Mouse (Mus musculus) kidney, embryonic 14.5 days (tissue): ENCODE measurements at regions not wholly inside any gene's neighbourhood (a gene's known extent, or its start where the extent isn't known, plus 50 kb on each side); places are given as distances from the start of the nearest gene placed in this dataset.

Experiments used
- ATAC-seq: fragments of 200-750 bp; cut with Nextera tagmentation; 2 replicates; pipeline ENCODE4 v1.8.0; 2017; ENCODE audit warnings: moderate number of reproducible peaks, mild to moderate bottlenecking, moderate TSS enrichment, moderate library complexity; ENCODE audit not compliant: low FRiP score, low TSS enrichment
- H3K27ac ChIP-seq: fragments of 300-500 bp; sonication (generic); 2 replicates; pipeline ENCODE4 v1.5.1; 2014; ENCODE audit warnings: low read depth, mild to moderate bottlenecking, low read length, moderate library complexity, mixed read lengths
- H3K27me3 ChIP-seq: fragments of 300-500 bp; sonication (generic); 2 replicates; pipeline ENCODE4 v1.6.1; 2014; ENCODE audit warnings: mild to moderate bottlenecking, low read length; ENCODE audit not compliant: control insufficient read depth, insufficient read depth
- H3K36me3 ChIP-seq: fragments of 300-500 bp; sonication (generic); 2 replicates; pipeline ENCODE4 v1.6.1; 2014; ENCODE audit warnings: low read length, mixed read lengths; ENCODE audit not compliant: control insufficient read depth, insufficient read depth
- H3K4me1 ChIP-seq: fragments of 300-500 bp; sonication (generic); 2 replicates; pipeline ENCODE4 v1.6.1; 2014; ENCODE audit warnings: low read length, mixed read lengths; ENCODE audit not compliant: control insufficient read depth, insufficient read depth
- H3K4me2 ChIP-seq: fragments of 300-500 bp; sonication (generic); replicated peaks from 2 replicates; pipeline ENCODE4 v1.6.1; 2014; ENCODE audit warnings: low read depth, mild to moderate bottlenecking, low read length
- H3K4me3 ChIP-seq: fragments of 300-500 bp; sonication (generic); 2 replicates; pipeline ENCODE4 v1.5.1; 2014; ENCODE audit warnings: mild to moderate bottlenecking, low read length
- H3K9ac ChIP-seq: fragments of 300-500 bp; sonication (generic); 2 replicates; pipeline ENCODE4 v1.6.1; 2014; ENCODE audit warnings: low read depth, mild to moderate bottlenecking, low read length, moderate library complexity
- H3K9me3 ChIP-seq: fragments of 300-500 bp; sonication (generic); 2 replicates; pipeline ENCODE4 v1.6.1; 2016; ENCODE audit warnings: low read length; ENCODE audit not compliant: control insufficient read depth
- whole genome bisulfite sequencing: fragments of 180-500 bp; shearing (Covaris S2); extraction: QIAGEN DNeasy Blood & Tissue Kit; methylation state at CpG from one replicate; pipeline ENCODE4 v1.1.7; 2014; 5-methylcytosine and 5-hydroxymethylcytosine counted together

DNA sequence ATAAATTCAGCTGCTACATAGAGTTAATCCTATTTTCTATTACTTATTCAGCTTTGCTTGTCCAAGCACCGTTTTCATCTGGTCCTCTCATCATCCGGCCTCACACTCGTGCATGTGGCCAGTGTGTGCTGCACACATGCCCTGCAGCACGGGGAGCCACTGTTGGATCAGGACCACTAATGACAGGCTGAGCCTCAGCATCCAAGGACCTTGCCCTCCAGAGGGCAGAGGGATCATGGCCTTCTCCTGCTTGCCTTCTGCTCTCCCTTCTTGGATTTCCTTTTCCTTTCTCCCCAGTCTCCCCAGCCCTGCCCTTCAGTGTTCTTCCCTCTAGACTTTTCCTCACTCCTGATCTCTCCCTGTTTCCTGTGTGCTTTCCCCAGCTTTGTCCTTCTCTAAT lies 776.1 kb upstream of the Car8 start:
- no peak overlapping the region for H3K4me3 ChIP-seq
- H3K9me3 ChIP-seq, result no peaks in the 10 kb centered on the region
- peaks cover 27% of the 10 kb centered on the region for H3K4me1 ChIP-seq
- no peak overlapping the region for H3K4me2 ChIP-seq
- ATAC-seq, result no peak
- no peak overlapping the region for H3K27ac ChIP-seq
- H3K27me3 ChIP-seq, result no peaks in the 10 kb centered on the region
- no peak overlapping the region for H3K9ac ChIP-seq
- 47% methylated on average over 4 of the region's 4 CpGs for WGBS
- no peaks in the 10 kb centered on the region for H3K36me3 ChIP-seq

DNA sequence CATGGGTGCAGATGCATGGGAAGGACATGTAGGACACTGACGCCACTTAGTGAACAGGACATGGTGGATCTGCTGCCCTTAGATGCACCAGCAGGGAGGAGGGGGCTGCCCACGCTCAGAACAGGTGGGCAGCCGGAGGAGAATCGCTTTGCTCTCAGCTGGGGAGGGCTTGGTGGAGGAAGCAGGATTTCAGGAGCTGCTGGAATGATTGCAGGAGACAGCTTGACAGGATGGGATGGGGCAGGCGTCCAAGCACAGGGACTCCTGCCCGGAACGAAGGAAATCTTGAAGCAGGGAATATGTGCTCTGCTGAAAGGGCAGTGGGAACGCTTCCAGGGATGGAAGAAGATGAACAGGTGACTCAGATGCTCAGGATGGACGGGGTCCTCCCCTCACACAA lies 773.9 kb upstream of the Car8 start:
- Histone ChIP-seq H3K27ac (no peak overlapping the region), H3K9me3 (no peaks in the 10 kb centered on the region), H3K9ac (no peak overlapping the region), H3K4me1 (peaks cover 27% of the 10 kb centered on the region), H3K27me3 (no peaks in the 10 kb centered on the region), H3K4me3 (no peak overlapping the region), H3K36me3 (no peaks in the 10 kb centered on the region), H3K4me2 (no peak overlapping the region)
- ATAC-seq, result no peak
- WGBS, result 65% methylated on average over 9 of the region's 9 CpGs

DNA sequence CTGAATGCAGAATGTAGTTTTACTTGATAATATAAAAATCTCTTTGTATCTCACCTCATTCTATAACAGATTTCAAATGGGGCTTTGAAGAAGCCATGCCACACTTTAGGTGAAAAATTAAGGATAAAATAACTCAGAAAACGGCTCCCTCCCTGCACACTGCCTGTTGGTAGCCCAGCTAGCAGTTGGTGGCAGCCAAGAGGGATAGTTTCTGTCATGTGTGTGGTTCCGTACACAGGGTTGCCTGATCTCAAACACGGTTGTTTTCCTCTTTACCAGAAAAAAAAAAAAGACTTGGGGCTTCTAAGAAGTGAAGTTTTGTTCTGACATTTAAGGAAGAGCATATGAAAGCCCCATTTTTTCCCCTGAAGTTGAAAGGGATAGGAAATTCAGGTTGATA lies 773.1 kb upstream of the Car8 start:
- Histone ChIP-seq H3K9me3 (no peaks in the 10 kb centered on the region), H3K4me1 (peaks cover 27% of the 10 kb centered on the region)

DNA sequence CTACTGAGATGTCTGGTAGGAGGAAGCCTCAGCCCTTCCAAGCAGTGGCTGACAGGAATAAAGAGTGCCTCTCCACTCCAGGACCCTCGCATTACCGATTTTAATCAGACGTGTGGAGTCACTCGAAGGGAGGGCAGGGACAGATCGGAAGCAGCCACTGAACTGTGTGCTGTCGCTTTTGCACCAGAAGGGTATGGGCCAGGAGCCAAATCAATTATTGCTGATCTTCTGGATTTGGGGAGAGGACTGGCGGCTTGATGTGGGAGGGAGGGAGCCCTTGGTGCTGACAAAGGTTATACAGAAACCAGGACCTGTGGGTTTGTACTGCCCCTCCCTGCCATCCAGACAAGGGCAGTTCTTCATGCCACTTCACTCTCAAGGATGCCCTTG lies 772.3 kb upstream of the Car8 start:
- H3K4me2 ChIP-seq, result peak overlapping the region; percentile 31
- H3K27me3 ChIP-seq, result no peaks in the 10 kb centered on the region
- no peaks in the 10 kb centered on the region for H3K9me3 ChIP-seq
- H3K9ac ChIP-seq, result no peak overlapping the region
- no peak overlapping the region for H3K27ac ChIP-seq
- H3K36me3 ChIP-seq, result no peaks in the 10 kb centered on the region
- peak; percentile 16; the same call in 1 of the 2 replicates for ATAC-seq
- peaks cover 24% of the 10 kb centered on the region for H3K4me1 ChIP-seq
- 6% methylated on average over 7 of the region's 7 CpGs for WGBS
- no peak overlapping the region; the same call in 1 of the 2 replicates for H3K4me3 ChIP-seq

More for the DNA sequence above, 773.1 kb upstream of the Car8 start:
- H3K27me3 ChIP-seq, result no peaks in the 10 kb centered on the region
- 59% methylated on average over 3 of the region's 3 CpGs for WGBS
- H3K36me3 ChIP-seq, result no peaks in the 10 kb centered on the region
- no peak overlapping the region for H3K4me2 ChIP-seq
- H3K27ac ChIP-seq, result no peak overlapping the region
- no peak overlapping the region for H3K4me3 ChIP-seq
- H3K9ac ChIP-seq, result no peak overlapping the region
- ATAC-seq, result no peak

DNA sequence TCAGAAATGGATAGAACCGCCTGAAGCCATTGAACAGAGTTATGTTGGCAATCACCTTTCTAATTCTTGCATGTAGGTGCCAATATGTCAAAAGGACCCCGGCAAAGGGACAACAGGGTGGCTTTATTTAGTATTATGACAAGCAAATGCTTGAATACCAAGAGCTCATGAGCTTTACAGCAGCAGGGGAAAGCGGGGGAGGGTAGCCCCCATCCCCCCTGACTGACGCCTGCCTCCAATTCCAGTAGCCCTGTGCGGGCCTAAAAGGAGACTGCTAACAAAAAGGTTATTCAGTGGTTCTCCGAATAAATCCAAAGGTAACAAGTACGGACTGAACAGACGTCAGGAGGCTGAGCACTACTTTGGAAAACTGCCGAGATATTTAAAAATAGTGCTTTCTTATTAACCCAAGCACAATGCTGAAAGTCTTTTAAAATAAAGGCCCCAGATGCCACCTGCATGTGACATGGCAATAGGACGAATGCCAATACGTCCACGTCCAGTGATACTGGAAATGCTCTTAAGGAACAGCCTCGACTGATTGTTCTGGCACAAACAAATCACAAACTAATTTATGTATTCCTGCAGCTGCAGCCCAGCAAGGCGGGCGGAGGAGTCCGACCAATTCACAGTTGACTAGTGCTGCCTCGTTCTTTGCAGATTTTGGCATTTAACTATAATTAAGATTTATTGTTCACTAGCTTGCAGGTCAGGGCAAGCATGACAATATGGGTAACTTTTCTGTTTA lies 771.7 kb upstream of the Car8 start:
- Histone ChIP-seq H3K27me3 (no peaks in the 10 kb centered on the region), H3K4me3 (no peak overlapping the region), H3K4me1 (peaks cover 18% of the 10 kb centered on the region), H3K9me3 (no peaks in the 10 kb centered on the region), H3K4me2 (peak overlapping the region; percentile 31), H3K9ac (no peak overlapping the region), H3K27ac (no peak overlapping the region), H3K36me3 (no peaks in the 10 kb centered on the region)
- peak; percentile 72; the same call in 1 of the 2 replicates for ATAC-seq
- 33% methylated on average over 17 of the region's 17 CpGs for WGBS

DNA sequence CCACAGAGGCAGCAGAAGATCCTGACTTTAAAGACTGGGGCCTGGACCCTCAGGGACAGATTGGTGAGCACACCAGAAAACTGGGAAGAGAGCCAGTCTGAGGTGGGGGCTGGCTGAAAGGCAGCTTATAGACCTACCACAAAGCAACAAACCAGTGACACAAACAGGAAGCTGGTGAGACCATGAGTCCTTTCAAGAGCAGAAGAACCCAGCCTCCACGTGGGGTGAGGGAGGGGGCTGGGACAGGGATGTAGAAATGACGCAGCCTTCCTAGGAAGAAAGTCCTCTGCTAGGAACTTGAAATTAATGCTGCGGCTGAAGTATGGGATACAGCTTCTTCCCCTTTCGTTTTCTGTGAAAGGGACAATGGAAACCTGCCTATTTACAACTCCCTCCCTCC lies 770.8 kb upstream of the Car8 start:
- Histone ChIP-seq H3K9ac (no peak overlapping the region), H3K27me3 (no peaks in the 10 kb centered on the region), H3K4me2 (no peak overlapping the region), H3K9me3 (no peaks in the 10 kb centered on the region), H3K4me3 (no peak overlapping the region), H3K4me1 (peaks cover 14% of the 10 kb centered on the region; the same call in 1 of the 2 replicates), H3K36me3 (no peaks in the 10 kb centered on the region), H3K27ac (no peak overlapping the region)
- no peak for ATAC-seq
- WGBS, result 52% methylated on average over 4 of the region's 4 CpGs

DNA sequence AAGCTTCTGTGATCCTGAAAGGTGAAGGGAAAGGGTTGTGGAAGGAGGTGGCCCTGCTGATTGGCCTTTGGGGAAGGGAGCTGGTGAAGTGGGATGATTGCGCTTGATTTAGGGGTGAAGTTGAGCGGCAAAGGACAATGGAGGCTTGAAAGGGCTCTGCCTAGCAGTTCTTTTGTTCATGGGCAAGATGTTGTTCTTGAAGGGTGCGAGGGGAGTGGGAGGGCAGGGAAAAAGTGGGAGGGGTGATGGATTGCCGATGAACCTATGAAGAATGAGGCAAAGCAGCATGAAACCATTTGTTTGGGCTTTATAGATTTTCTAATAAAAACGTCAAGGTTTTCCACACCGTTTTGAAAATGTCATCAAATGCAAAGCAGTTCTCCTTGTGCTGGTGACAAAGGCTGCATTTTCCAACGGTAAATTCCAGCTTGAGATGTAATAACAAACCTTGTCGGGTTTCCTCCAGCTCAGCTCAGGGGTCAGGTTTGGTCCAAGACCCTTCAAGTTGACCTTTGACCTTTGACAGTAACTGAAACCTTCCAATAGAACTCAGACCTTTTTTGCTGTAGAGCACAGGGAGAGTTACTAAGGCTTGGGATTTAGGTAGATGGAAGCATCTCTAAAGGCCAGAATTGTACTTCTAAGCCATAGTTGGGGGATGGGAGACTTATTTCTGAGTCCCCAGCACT lies 767.2 kb upstream of the Car8 start:
- Histone ChIP-seq H3K4me1 (peaks cover 8% of the 10 kb centered on the region; the same call in 1 of the 2 replicates), H3K27me3 (no peaks in the 10 kb centered on the region), H3K36me3 (no peaks in the 10 kb centered on the region), H3K4me3 (no peak overlapping the region), H3K27ac (no peak overlapping the region), H3K9me3 (no peaks in the 10 kb centered on the region), H3K9ac (no peak overlapping the region), H3K4me2 (no peak overlapping the region)
- ATAC-seq, result no peak
- WGBS, result 11% methylated on average over 8 of the region's 8 CpGs

DNA sequence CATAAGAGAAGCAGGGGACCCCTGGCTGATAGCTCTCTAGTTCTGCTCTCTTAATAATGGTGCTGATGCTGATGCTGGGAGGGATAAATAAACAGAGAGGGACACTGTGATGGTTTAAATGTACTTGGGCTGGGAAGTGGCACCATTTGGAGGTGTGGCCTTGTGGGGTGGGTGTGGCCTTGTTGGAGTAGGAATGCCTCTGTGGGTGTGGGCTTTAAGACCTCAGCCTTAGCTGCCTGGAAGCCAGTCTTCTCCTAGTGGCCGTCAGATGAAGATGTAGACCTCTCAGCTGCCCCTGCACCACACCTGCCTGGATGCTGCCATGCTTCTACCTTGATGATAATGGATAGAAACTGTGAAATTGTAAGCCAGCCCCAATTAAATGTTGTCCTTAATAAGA lies 765.0 kb upstream of the Car8 start:
- no peak overlapping the region for H3K27ac ChIP-seq
- no peak overlapping the region for H3K9ac ChIP-seq
- H3K9me3 ChIP-seq, result no peaks in the 10 kb centered on the region
- WGBS, result 79% methylated on average over 1 of the region's 1 CpGs
- no peak for ATAC-seq
- H3K4me1 ChIP-seq, result no peaks in the 10 kb centered on the region
- no peaks in the 10 kb centered on the region for H3K36me3 ChIP-seq
- no peaks in the 10 kb centered on the region for H3K27me3 ChIP-seq
- no peak overlapping the region for H3K4me2 ChIP-seq
- no peak overlapping the region for H3K4me3 ChIP-seq

DNA sequence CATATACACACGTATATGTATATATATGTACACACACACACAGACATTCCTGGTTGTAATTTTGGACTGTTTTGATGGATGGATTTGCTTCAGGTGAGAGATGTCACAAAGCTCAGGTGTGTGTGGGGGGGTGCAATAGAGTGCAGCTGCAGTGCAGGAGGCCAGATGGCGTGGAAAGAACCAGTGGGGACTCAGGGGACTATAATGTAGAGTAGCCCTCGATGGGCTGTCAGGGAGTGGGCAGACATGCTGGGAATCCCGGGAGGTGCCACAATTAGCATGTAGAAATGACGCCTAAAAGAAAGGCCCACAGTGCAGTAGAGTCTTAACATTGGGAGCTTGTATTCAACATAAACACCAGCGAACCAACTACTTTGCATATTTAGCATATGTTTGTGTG lies 763.5 kb upstream of the Car8 start:
- ATAC-seq, result no peak
- no peaks in the 10 kb centered on the region for H3K36me3 ChIP-seq
- 86% methylated on average over 6 of the region's 6 CpGs for WGBS
- no peak overlapping the region for H3K4me2 ChIP-seq
- no peaks in the 10 kb centered on the region for H3K4me1 ChIP-seq
- H3K27ac ChIP-seq, result no peak overlapping the region
- no peaks in the 10 kb centered on the region for H3K27me3 ChIP-seq
- no peak overlapping the region for H3K4me3 ChIP-seq
- H3K9me3 ChIP-seq, result no peaks in the 10 kb centered on the region
- H3K9ac ChIP-seq, result no peak overlapping the region
